Mouse (Mus musculus) heart, postnatal 14 days (tissue): ENCODE measurements around the gene Icam5. TPM values are rescaled to one million over a fixed set of nuclear protein-coding genes. Genes with fewer than 3 reads are reported as not detected.

Source experiments
- DNase-seq, 2 experiments: peaks; one replicate each; pipeline ENCODE4 v3.0.0; 2021 to 2022
- intact Hi-C: fragments of 180-260 bp; cut with DNase I; formaldehyde crosslinking; loops from one replicate; pipeline ENCODE4 v1.15.1; 2025
- microRNA-seq, 2 experiments: library from miRNA; unstranded; fragments of <30 nt; microRNA quantifications; one replicate each; pipeline ENCODE4 v1.2.0; 2021 to 2022
- total RNA-seq, 2 experiments: library from RNA; stranded (reverse); gene quantifications; 2 replicates each; pipeline ENCODE4 v1.2.3; 2021

The Icam5 gene
- total RNA-seq, 2 experiments from 2014 or later, result 0.12 TPM; not detected in 1

- DNase-seq, result no peak
- intact Hi-C loops, result no loop called here
These were observed 49.3 kb downstream of the Icam5 start for GRCm38 (mm10) chr9:21081127-21081526.

- no peak for DNase-seq
- intact Hi-C loops, result no loop called here
These were observed 51.5 kb downstream of the Icam5 start for GRCm38 (mm10) chr9:21083324-21083723.

Small RNAs within 50 kb of the gene (microRNA-seq; reads per million reads assigned to microRNA genes)
- 0 reads per million in 2 experiments for gene Mir1900
- 0 to 1.6 reads per million in 2 experiments for gene Mir7082

Other genes starting within 250 kb of the Icam5 start
- 10 to 100 TPM; 31.8 to 33.2 TPM for gene Col5a3, start 217.0 kb upstream of the Icam5 start, total RNA-seq
- gene Rdh8, start 213.6 kb upstream of the Icam5 start, total RNA-seq, result not detected
- 1 to 10 TPM; 4.6 to 5.0 TPM for gene A230050P20Rik, start 163.4 kb upstream of the Icam5 start, total RNA-seq
- gene Angptl6, start 152.3 kb upstream of the Icam5 start, total RNA-seq, result 1 to 10 TPM; 1.9 TPM
- gene Ppan, start 143.9 kb upstream of the Icam5 start, total RNA-seq, result 1 to 10 TPM; 7.2 to 9.3 TPM
- gene Eif3g, start 133.4 kb upstream of the Icam5 start, total RNA-seq, result 10 to 100 TPM; 93.5 to 99.7 TPM
- gene Dnmt1, start 72.2 kb upstream of the Icam5 start, total RNA-seq, result 10 to 100 TPM; 13.6 to 18.7 TPM
- 1 to 10 TPM; 5.4 to 6.9 TPM for gene S1pr2, start 55.3 kb upstream of the Icam5 start, total RNA-seq
- 100 to 1,000 TPM; 116 to 123 TPM for gene Mrpl4, start 29.3 kb upstream of the Icam5 start, total RNA-seq
- 10 to 100 TPM in 1 of 2 experiments, 1 to 10 TPM in 1; 8.5 to 10.1 TPM for gene Icam1, start 16.1 kb upstream of the Icam5 start, total RNA-seq
- under 1 TPM; 0.37 to 0.38 TPM for gene Icam4, start 2.7 kb upstream of the Icam5 start, total RNA-seq
- not detected for gene Zglp1, start 35.0 kb downstream of the Icam5 start, total RNA-seq
- under 1 TPM; 0.26 to 0.39 TPM for gene Gm49373, start 41.0 kb downstream of the Icam5 start, total RNA-seq
- 10 to 100 TPM; 25.4 to 26.8 TPM for gene Fdx1l, start 41.5 kb downstream of the Icam5 start, total RNA-seq
- 1 to 10 TPM in 1 of 2 experiments, under 1 TPM in 1; 0.68 to 1.8 TPM for gene Gm38431, start 59.9 kb downstream of the Icam5 start, total RNA-seq
- 10 to 100 TPM; 27.4 to 31.2 TPM for gene Raver1, start 59.9 kb downstream of the Icam5 start, total RNA-seq
- 1 to 10 TPM; 9.2 TPM for gene Tyk2, start 99.2 kb downstream of the Icam5 start, total RNA-seq
- 100 to 1,000 TPM; 151 to 157 TPM for gene Cdc37, start 117.9 kb downstream of the Icam5 start, total RNA-seq
- gene Pde4a, start 133.6 kb downstream of the Icam5 start, total RNA-seq, result 10 to 100 TPM; 36.7 to 37.5 TPM
- 10 to 100 TPM; 38.6 to 40.8 TPM for gene Keap1, start 207.3 kb downstream of the Icam5 start, total RNA-seq
- gene S1pr5, start 216.4 kb downstream of the Icam5 start, total RNA-seq, result under 1 TPM; 0.27 to 0.45 TPM
- 10 to 100 TPM; 73.3 to 85.0 TPM for gene Atg4d, start 233.2 kb downstream of the Icam5 start, total RNA-seq